17 mouse cellular contexts compared by ENCODE assay signal in the genomic region with DNA sequence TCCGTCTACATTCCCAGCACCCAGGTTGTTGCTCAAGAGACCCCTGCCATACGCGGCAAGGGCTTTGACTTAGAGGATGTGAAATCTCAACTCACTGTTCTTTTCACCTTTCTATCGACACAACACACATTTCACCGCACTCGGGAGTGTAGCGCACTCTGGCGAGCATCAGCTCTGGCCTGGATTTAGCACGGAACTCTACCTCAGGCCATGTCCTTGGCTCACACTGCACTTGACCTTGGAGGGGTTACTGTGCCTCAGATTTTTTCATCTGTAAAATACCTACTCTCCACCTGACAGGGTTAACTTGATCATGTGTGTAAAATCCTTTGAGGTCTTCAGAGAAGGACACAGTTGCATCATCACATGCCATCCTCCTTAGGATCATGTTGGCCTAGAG.
"Had no signal": no experiment of that assay in that cellular context is flagged by ENCODE, and none has a peak within 500 bp of the region (broad histone marks: within the 10 kb centered on the region; RNA-seq: fewer than 3 reads in every experiment).

No protein-coding gene starts in this region.

- H3K4me1 ChIP-seq: midbrain, embryonic 13.5 days; midbrain, embryonic 15.5 days; neural tube, embryonic 12.5 days had no signal

- H3K27me3 ChIP-seq: lung, embryonic 15.5 days; midbrain, embryonic 13.5 days; midbrain, embryonic 15.5 days; neural tube, embryonic 12.5 days; stomach, embryonic 15.5 days had no signal

- H3K4me3 ChIP-seq: lung, embryonic 15.5 days; midbrain, embryonic 13.5 days; midbrain, embryonic 15.5 days; neural tube, embryonic 12.5 days; stomach, embryonic 15.5 days had no signal

- H3K9ac ChIP-seq: liver, postnatal 0 days; lung, embryonic 15.5 days; midbrain, embryonic 13.5 days; midbrain, embryonic 15.5 days; neural tube, embryonic 12.5 days; stomach, embryonic 15.5 days had no signal

- H3K4me2 ChIP-seq: lung, embryonic 15.5 days; midbrain, embryonic 11.5 days; midbrain, embryonic 13.5 days; midbrain, embryonic 15.5 days; neural tube, embryonic 12.5 days; stomach, embryonic 15.5 days had no signal

- H3K36me3 ChIP-seq: midbrain, embryonic 15.5 days had no signal

- H3K27ac ChIP-seq: lung, embryonic 15.5 days; macrophage; midbrain, embryonic 13.5 days; midbrain, embryonic 15.5 days; neural tube, embryonic 12.5 days; stomach, embryonic 15.5 days; stomach, postnatal 0 days had no signal

- H3K9me3 ChIP-seq: lung, embryonic 15.5 days; midbrain, embryonic 13.5 days; midbrain, embryonic 15.5 days; neural tube, embryonic 12.5 days; stomach, embryonic 15.5 days had no signal

- DNase-seq: liver, postnatal 0 days; lung, adult 2 months; lung, postnatal 14 days; lung, postnatal 36 days; right cerebral cortex, postnatal 14 days; thymus, adult 2 months; thymus, postnatal 25 days; thymus, postnatal 4 days had no signal

- ATAC-seq: liver, postnatal 0 days; lung, postnatal 0 days; midbrain, embryonic 13.5 days; midbrain, embryonic 15.5 days had no signal
